Mouse (Mus musculus) adrenal gland, adult (tissue): ENCODE measurements around the gene Tsen34.
"Not testable (repeated sequence)": the region's sequence is repeated elsewhere in the genome, so short reads cannot be mapped to it uniquely, and the experiment has no call there.

ENCODE experiments used
- DNase-seq, 2 experiments: peaks; one replicate each; pipeline ENCODE4 v3.0.0; 2022 to 2023; ENCODE audit warnings: low spot score in 1 of 2; ENCODE audit not compliant: inconsistent age in 2 of 2

Gene Tsen34

GRCm38 (mm10) chr7:3715249-3715648, 22.6 kb downstream of the Tsen34 start:
- DNase-seq, result peak in 1 of 2 experiments; percentile 22

DNA sequence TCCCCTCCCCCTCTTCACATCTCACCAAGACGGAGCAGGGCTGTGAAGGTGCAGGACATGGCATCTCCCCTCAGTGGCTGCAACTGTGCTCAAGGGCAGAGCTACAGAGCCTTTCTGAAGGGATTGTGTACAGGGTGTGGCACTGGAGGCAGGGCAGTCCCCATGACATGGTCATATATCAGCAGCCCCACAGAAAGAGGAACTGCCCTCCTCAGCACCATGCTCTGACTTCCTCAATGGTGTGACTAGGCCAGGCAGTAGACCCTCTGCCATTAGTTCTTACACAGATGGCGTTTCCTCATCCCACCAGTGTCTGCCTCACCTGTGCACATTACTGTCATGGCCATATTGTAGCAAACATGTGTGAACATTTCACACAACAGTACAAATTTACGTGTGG, 27.6 kb downstream of the Tsen34 start, which contains the start of gene Pirb:
Gene Pirb, minus strand, starts transcription at position 124 of the 400 bp plus-strand sequence.
- DNase-seq, result not testable (repeated sequence)

GRCm38 (mm10) chr7:3725459-3725858, 32.8 kb downstream of the Tsen34 start:
- not testable (repeated sequence) for DNase-seq

DNA sequence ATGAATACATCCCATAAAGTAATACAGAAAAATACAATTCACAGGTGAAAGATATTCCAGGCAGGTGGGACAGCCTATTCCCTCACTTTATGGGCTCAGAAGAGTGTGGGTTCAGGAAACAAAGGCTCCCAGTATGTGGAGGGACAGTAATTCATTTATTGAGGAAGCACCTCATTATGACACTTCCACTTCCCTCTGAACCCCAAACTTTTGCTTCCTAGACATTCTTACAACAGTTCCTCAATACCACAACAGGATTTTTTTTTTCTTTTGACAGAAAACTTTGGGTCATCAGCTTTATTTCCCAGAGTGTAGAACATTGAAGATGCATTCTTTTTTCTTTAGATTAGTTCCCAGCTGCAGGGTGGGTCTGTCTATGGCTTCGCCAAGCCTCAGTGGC, 40.0 kb downstream of the Tsen34 start:
- DNase-seq, result not testable (repeated sequence)
